In the genomic region with DNA sequence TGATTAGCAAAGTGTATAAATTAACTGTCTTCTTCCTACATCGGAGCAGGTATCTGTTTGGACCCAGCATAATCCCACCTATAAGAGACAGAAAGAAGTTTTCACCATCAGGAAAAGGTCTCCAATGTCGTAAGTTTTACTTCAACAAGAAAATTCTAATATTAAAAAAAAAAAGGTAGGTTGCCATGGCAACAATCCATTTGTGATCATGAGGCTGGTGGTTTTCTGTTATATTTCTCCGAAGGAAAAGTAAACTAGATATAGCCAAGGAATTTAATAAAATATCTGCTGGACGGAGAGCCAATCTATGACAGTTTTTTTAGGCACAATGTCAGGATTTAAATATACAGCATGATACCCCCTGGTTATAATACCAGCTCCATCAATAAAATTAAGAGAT, we compare ENCODE assay signal across 19 mouse cellular contexts.
"Had no signal": no experiment of that assay in that cellular context is flagged by ENCODE, and none has a peak within 500 bp of the region (broad histone marks: within the 10 kb centered on the region; RNA-seq: fewer than 3 reads in every experiment).

No protein-coding gene starts in this region.

- H3K36me3 ChIP-seq: limb, embryonic 10.5 days; limb, embryonic 13.5 days; liver, embryonic 12.5 days; liver, embryonic 15.5 days; lung, embryonic 15.5 days; midbrain, embryonic 12.5 days; stomach, embryonic 15.5 days had no signal

- ATAC-seq: intestine, postnatal 0 days; liver, embryonic 12.5 days had no signal

- H3K4me1 ChIP-seq: liver, embryonic 12.5 days; liver, embryonic 15.5 days; lung, embryonic 15.5 days; megakaryocyte, embryonic 14.5 days; midbrain, embryonic 12.5 days; stomach, embryonic 15.5 days had no signal

- H3K9ac ChIP-seq: limb, embryonic 13.5 days; liver, embryonic 12.5 days; liver, embryonic 15.5 days; lung, embryonic 15.5 days; midbrain, embryonic 12.5 days; stomach, embryonic 15.5 days had no signal

- H3K27ac ChIP-seq: kidney, postnatal 0 days; layer of hippocampus, adult 2 months; limb, embryonic 10.5 days; limb, embryonic 13.5 days; liver, embryonic 12.5 days; liver, embryonic 15.5 days; lung, embryonic 15.5 days; midbrain, embryonic 12.5 days; stomach, embryonic 15.5 days had no signal

- H3K27me3 ChIP-seq: limb, embryonic 13.5 days; liver, embryonic 12.5 days; liver, embryonic 15.5 days; lung, embryonic 15.5 days; megakaryocyte, embryonic 14.5 days; midbrain, embryonic 12.5 days; stomach, embryonic 15.5 days had no signal

- H3K4me3 ChIP-seq: layer of hippocampus, adult 2 months; limb, embryonic 10.5 days; limb, embryonic 13.5 days; liver, embryonic 12.5 days; liver, embryonic 15.5 days; lung, embryonic 15.5 days; midbrain, embryonic 12.5 days; stomach, embryonic 15.5 days had no signal

- DNase-seq: kidney, adult 2 months; kidney, postnatal 25 days; layer of hippocampus, adult 9-11 months; liver; lung, adult 18-20 months; lung, postnatal 10 days; lung, postnatal 36 days; thymus, postnatal 36 days had no signal

- H3K4me2 ChIP-seq: limb, embryonic 13.5 days; liver, embryonic 12.5 days; liver, embryonic 15.5 days; lung, embryonic 15.5 days; midbrain, embryonic 12.5 days; stomach, embryonic 15.5 days had no signal

- H3K9me3 ChIP-seq: limb, embryonic 10.5 days; limb, embryonic 13.5 days; liver, embryonic 12.5 days; liver, embryonic 15.5 days; lung, embryonic 15.5 days; midbrain, embryonic 12.5 days; stomach, embryonic 15.5 days had no signal
